Mouse (Mus musculus) heart, postnatal 0 days (tissue): ENCODE data around the gene Lasp1.

Experiments
- CTCF ChIP-seq: IDR thresholded peaks from 2 replicates; pipeline ENCODE4 v1.5.1; 2016; ENCODE audit warnings: antibody characterized with exemption, control low read depth, low read depth
- EP300 ChIP-seq: IDR thresholded peaks from 2 replicates; pipeline ENCODE4 v1.6.1; 2016; ENCODE audit warnings: antibody characterized with exemption, low read depth

GRCm38 (mm10) chr11:97775808-97776496 lies 22.8 kb upstream of the Lasp1 start, which contains the start of gene 1700001P01Rik:
- TF ChIP-seq CTCF (no peak), EP300 (no peak)
